Mouse (Mus musculus) cortical plate, adult 2 months (tissue): Measurements from ENCODE around the gene Slc1a4. TPM values are rescaled to one million over a fixed set of nuclear protein-coding genes. Genes with fewer than 3 reads are reported as not detected.

Source experiments
- H3K27ac ChIP-seq: fragments of 200-500 bp; 2 replicates; pipeline ENCODE4 v1.5.1; 2012; ENCODE audit warnings: low read length, control low read depth, inconsistent platforms; ENCODE audit not compliant: insufficient read depth
- H3K4me1 ChIP-seq: fragments of 200-500 bp; 2 replicates; pipeline ENCODE4 v1.6.1; 2011; ENCODE audit warnings: low read length; ENCODE audit not compliant: control insufficient read depth, insufficient read depth
- H3K4me3 ChIP-seq: fragments of 200-500 bp; 2 replicates; pipeline ENCODE4 v1.5.1; 2011; ENCODE audit warnings: mild to moderate bottlenecking, low read length, control low read depth; ENCODE audit not compliant: insufficient read depth
- CTCF ChIP-seq: fragments of 200-500 bp; IDR thresholded peaks from 2 replicates; pipeline ENCODE4 v1.5.1; 2011; ENCODE audit warnings: mild to moderate bottlenecking, control low read depth, low read length; ENCODE audit not compliant: insufficient read depth; ENCODE audit errors: extremely low read depth
- POLR2A ChIP-seq: fragments of 200-500 bp; IDR thresholded peaks from 2 replicates; pipeline ENCODE4 v1.6.1; 2011; ENCODE audit warnings: mild to moderate bottlenecking, low read length, control low read depth; ENCODE audit not compliant: insufficient read depth; ENCODE audit errors: extremely low read depth
- polyA plus RNA-seq: library from polyadenylated mRNA; depleted of rRNA; stranded (reverse); fragments of >200 nt; gene quantifications from 2 replicates; pipeline ENCODE4 v1.2.3, GENCODE M21; 2012

The Slc1a4 gene
- polyA plus RNA-seq, 1 experiment, result 22.4 TPM

GRCm38 (mm10) chr11:20328771-20329170 is 3.7 kb downstream of the Slc1a4 start:
- Histone ChIP-seq H3K4me3 (no peak overlapping the region), H3K27ac (no peak overlapping the region), H3K4me1 (peaks cover 6% of the 10 kb centered on the region)
- TF ChIP-seq POLR2A (no peak), CTCF (no peak)

GRCm38 (mm10) chr11:20326328-20326995 is 6.1 kb downstream of the Slc1a4 start:
- TF ChIP-seq POLR2A (no peak), CTCF (no peak)
- H3K4me3 ChIP-seq, result no peak overlapping the region
- H3K4me1 ChIP-seq, result peaks cover 7% of the 10 kb centered on the region
- H3K27ac ChIP-seq, result no peak overlapping the region

- TF ChIP-seq CTCF (no peak), POLR2A (no peak)
- Histone ChIP-seq H3K4me3 (no peak overlapping the region), H3K27ac (no peak overlapping the region), H3K4me1 (peaks cover 5% of the 10 kb centered on the region)
Observed at GRCm38 (mm10) chr11:20325073-20325694, 7.3 kb downstream of the Slc1a4 start.

GRCm38 (mm10) chr11:20324006-20324405 is 8.5 kb downstream of the Slc1a4 start:
- peaks cover 4% of the 10 kb centered on the region for H3K4me1 ChIP-seq
- TF ChIP-seq POLR2A (no peak), CTCF (no peak)
- no peak overlapping the region for H3K27ac ChIP-seq
- no peak overlapping the region for H3K4me3 ChIP-seq

GRCm38 (mm10) chr11:20322366-20322765 is 10.1 kb downstream of the Slc1a4 start:
- H3K27ac ChIP-seq, result no peak overlapping the region
- H3K4me3 ChIP-seq, result no peak overlapping the region
- TF ChIP-seq CTCF (no peak), POLR2A (no peak)
- peaks cover 4% of the 10 kb centered on the region for H3K4me1 ChIP-seq

- Histone ChIP-seq H3K27ac (no peak overlapping the region), H3K4me3 (no peak overlapping the region), H3K4me1 (peaks cover 1% of the 10 kb centered on the region; the same call in 1 of the 2 replicates)
- TF ChIP-seq POLR2A (no peak), CTCF (no peak)
Observed at GRCm38 (mm10) chr11:20320661-20321060, 11.9 kb downstream of the Slc1a4 start.

- TF ChIP-seq POLR2A, result no peak
- TF ChIP-seq CTCF, result no peak
- Histone ChIP-seq H3K4me1 (peaks cover 1% of the 10 kb centered on the region; the same call in 1 of the 2 replicates), H3K4me3 (no peak overlapping the region), H3K27ac (no peak overlapping the region)
Observed at GRCm38 (mm10) chr11:20318659-20319454, 13.7 kb downstream of the Slc1a4 start.

GRCm38 (mm10) chr11:20313576-20313975 is 18.9 kb downstream of the Slc1a4 start:
- no peak overlapping the region for H3K4me3 ChIP-seq
- no peak for TF ChIP-seq CTCF
- no peak for TF ChIP-seq POLR2A
- H3K27ac ChIP-seq, result no peak overlapping the region
- H3K4me1 ChIP-seq, result no peaks in the 10 kb centered on the region

GRCm38 (mm10) chr11:20309044-20309443 is 23.5 kb downstream of the Slc1a4 start:
- TF ChIP-seq POLR2A (no peak), CTCF (no peak)
- peaks cover 2% of the 10 kb centered on the region for H3K4me1 ChIP-seq
- no peak overlapping the region for H3K27ac ChIP-seq
- H3K4me3 ChIP-seq, result no peak overlapping the region
